Mouse (Mus musculus) embryonic facial prominence, embryonic 11.5 days (tissue): Measurements from ENCODE around the gene Fam186b. TPM values are rescaled to one million over a fixed set of nuclear protein-coding genes. Genes with fewer than 3 reads are reported as not detected.
A peak's percentile ranks its signal among the peaks of the same experiment; 100 is the strongest.

Experiments
- ATAC-seq: fragments of 200-750 bp; cut with Nextera tagmentation; replicated peaks from 2 replicates; pipeline ENCODE4 v1.8.0; 2017; ENCODE audit warnings: low read depth; ENCODE audit not compliant: insufficient number of reproducible peaks, low FRiP score, low TSS enrichment
- DNase-seq: peaks from one replicate; pipeline ENCODE4 v3.0.0-alpha.2; 2015; ENCODE audit warnings: low spot score
- H3K27ac ChIP-seq: fragments of 300-500 bp; sonication (generic); replicated peaks from 2 replicates; pipeline ENCODE4 v1.5.1; 2014; ENCODE audit warnings: mild to moderate bottlenecking, low read depth, low read length, control low read depth
- H3K27me3 ChIP-seq: fragments of 300-500 bp; sonication (generic); 2 replicates; pipeline ENCODE4 v1.6.1; 2014; ENCODE audit warnings: mild to moderate bottlenecking, low read length, moderate library complexity, mixed read lengths; ENCODE audit not compliant: control insufficient read depth, insufficient read depth
- H3K36me3 ChIP-seq: fragments of 300-500 bp; sonication (generic); replicated peaks from 2 replicates; pipeline ENCODE4 v1.6.1; 2014; ENCODE audit warnings: low read depth, mild to moderate bottlenecking, low read length, moderate library complexity, mixed read lengths; ENCODE audit not compliant: control insufficient read depth, insufficient read depth
- H3K4me1 ChIP-seq: fragments of 300-500 bp; sonication (generic); 2 replicates; pipeline ENCODE4 v1.6.1; 2014; ENCODE audit warnings: low read length, mixed read lengths; ENCODE audit not compliant: control insufficient read depth, insufficient read depth
- H3K4me2 ChIP-seq: fragments of 300-500 bp; sonication (generic); 2 replicates; pipeline ENCODE4 v1.6.1; 2014; ENCODE audit warnings: low read depth, mild to moderate bottlenecking, control low read depth, low read length, moderate library complexity
- H3K4me3 ChIP-seq: fragments of 300-500 bp; sonication (generic); 2 replicates; pipeline ENCODE4 v1.5.1; 2014; ENCODE audit warnings: low read depth, low read length, control low read depth
- H3K9ac ChIP-seq: fragments of 300-500 bp; sonication (generic); replicated peaks from 2 replicates; pipeline ENCODE4 v1.6.1; 2014; ENCODE audit warnings: mild to moderate bottlenecking, control low read depth, low read length
- H3K9me3 ChIP-seq: fragments of 300-500 bp; sonication (generic); replicated peaks from 2 replicates; pipeline ENCODE4 v1.6.1; 2016; ENCODE audit warnings: mild to moderate bottlenecking, low read length, inconsistent platforms, mixed read lengths; ENCODE audit not compliant: control insufficient read depth
- WGBS: fragments of 180-500 bp; shearing (Covaris S2); extraction: QIAGEN DNeasy Blood & Tissue Kit; methylation state at CpG from one replicate; pipeline ENCODE4 v1.1.7; 2014; 5-methylcytosine and 5-hydroxymethylcytosine counted together
- polyA plus RNA-seq: library from polyadenylated mRNA; unstranded; fragments of >200 nt; fragmentation: Nextera tagmentation; extraction: Ambion mirVana; gene quantifications from 2 replicates; pipeline ENCODE4 v1.2.1, GENCODE M21; 2014

The Fam186b gene
- polyA plus RNA-seq, 1 experiment from 2014 or later, result 0.08 TPM

- H3K27ac ChIP-seq, result no peak overlapping the region
- WGBS, result 83% methylated on average over 2 of the region's 2 CpGs
- no peak overlapping the region for H3K4me3 ChIP-seq
- H3K27me3 ChIP-seq, result no peaks in the 10 kb centered on the region
- H3K9me3 ChIP-seq, result no peaks in the 10 kb centered on the region
- DNase-seq (no peak), ATAC-seq (no peak)
- H3K9ac ChIP-seq, result no peak overlapping the region
- H3K4me1 ChIP-seq, result peaks cover 13% of the 10 kb centered on the region; the same call in 1 of the 2 replicates
- H3K4me2 ChIP-seq, result no peak overlapping the region
- H3K36me3 ChIP-seq, result no peaks in the 10 kb centered on the region
Observed at GRCm38 (mm10) chr15:99338916-99339315, 43.2 kb upstream of the Fam186b start.

GRCm38 (mm10) chr15:99335801-99336320, 40.2 kb upstream of the Fam186b start:
- Histone ChIP-seq H3K36me3 (no peaks in the 10 kb centered on the region), H3K4me3 (no peak overlapping the region), H3K9ac (no peak overlapping the region), H3K27me3 (no peaks in the 10 kb centered on the region), H3K9me3 (no peaks in the 10 kb centered on the region), H3K4me2 (no peak overlapping the region), H3K4me1 (peaks cover 26% of the 10 kb centered on the region), H3K27ac (no peak overlapping the region)
- ATAC-seq (no peak), DNase-seq (no peak)
- 75% methylated on average over 8 of the region's 8 CpGs for WGBS

GRCm38 (mm10) chr15:99334500-99334899, 38.8 kb upstream of the Fam186b start:
- Histone ChIP-seq H3K4me2 (no peak overlapping the region), H3K9ac (no peak overlapping the region), H3K27ac (peak overlapping the region; percentile 89), H3K9me3 (no peaks in the 10 kb centered on the region), H3K36me3 (no peaks in the 10 kb centered on the region), H3K4me3 (no peak overlapping the region), H3K27me3 (no peaks in the 10 kb centered on the region), H3K4me1 (peaks cover 22% of the 10 kb centered on the region)
- ATAC-seq (no peak), DNase-seq (no peak)
- 74% methylated on average over 6 of the region's 6 CpGs for WGBS

GRCm38 (mm10) chr15:99333676-99334065, 38.0 kb upstream of the Fam186b start:
- no peaks in the 10 kb centered on the region for H3K9me3 ChIP-seq
- H3K4me3 ChIP-seq, result no peak overlapping the region
- H3K4me2 ChIP-seq, result no peak overlapping the region
- H3K27ac ChIP-seq, result peak overlapping the region; percentile 89
- peak overlapping the region; percentile 30 for H3K9ac ChIP-seq
- ATAC-seq (no peak), DNase-seq (no peak)
- WGBS, result 69% methylated on average over 3 of the region's 3 CpGs
- H3K4me1 ChIP-seq, result peaks cover 22% of the 10 kb centered on the region
- no peaks in the 10 kb centered on the region for H3K36me3 ChIP-seq
- no peaks in the 10 kb centered on the region for H3K27me3 ChIP-seq

- H3K4me2 ChIP-seq, result no peak overlapping the region; the same call in 1 of the 2 replicates
- H3K9ac ChIP-seq, result peak overlapping the region; percentile 49
- DNase-seq, result peak; percentile 90
- H3K4me3 ChIP-seq, result no peak overlapping the region
- 24% methylated on average over 9 of the region's 9 CpGs for WGBS
- H3K27me3 ChIP-seq, result no peaks in the 10 kb centered on the region
- no peaks in the 10 kb centered on the region for H3K36me3 ChIP-seq
- H3K9me3 ChIP-seq, result no peaks in the 10 kb centered on the region
- peaks cover 22% of the 10 kb centered on the region for H3K4me1 ChIP-seq
- peak; percentile 81 for ATAC-seq
- peak overlapping the region; percentile 89 for H3K27ac ChIP-seq
Observed at GRCm38 (mm10) chr15:99332921-99333675, 37.4 kb upstream of the Fam186b start.

GRCm38 (mm10) chr15:99332111-99332510, 36.4 kb upstream of the Fam186b start:
- no peaks in the 10 kb centered on the region; the same call in 1 of the 2 replicates for H3K36me3 ChIP-seq
- H3K9ac ChIP-seq, result no peak overlapping the region; the same call in 1 of the 2 replicates
- ATAC-seq (no peak), DNase-seq (no peak)
- H3K4me1 ChIP-seq, result peaks cover 22% of the 10 kb centered on the region
- H3K27ac ChIP-seq, result peak overlapping the region; percentile 89
- H3K4me3 ChIP-seq, result no peak overlapping the region
- H3K4me2 ChIP-seq, result no peak overlapping the region
- H3K9me3 ChIP-seq, result no peaks in the 10 kb centered on the region
- H3K27me3 ChIP-seq, result no peaks in the 10 kb centered on the region

- peaks cover 22% of the 10 kb centered on the region for H3K4me1 ChIP-seq
- H3K27ac ChIP-seq, result no peak overlapping the region
- no peak overlapping the region for H3K4me2 ChIP-seq
- DNase-seq (no peak), ATAC-seq (no peak)
- no peak overlapping the region for H3K4me3 ChIP-seq
- no peaks in the 10 kb centered on the region; the same call in 1 of the 2 replicates for H3K36me3 ChIP-seq
- H3K27me3 ChIP-seq, result no peaks in the 10 kb centered on the region
- no peak overlapping the region for H3K9ac ChIP-seq
- no peaks in the 10 kb centered on the region for H3K9me3 ChIP-seq
- WGBS, result 53% methylated on average over 5 of the region's 5 CpGs
Observed at GRCm38 (mm10) chr15:99331341-99331740, 35.7 kb upstream of the Fam186b start.

GRCm38 (mm10) chr15:99330324-99330723, 34.6 kb upstream of the Fam186b start:
- no peak for ATAC-seq

More at GRCm38 (mm10) chr15:99330324-99330723, 34.6 kb upstream of the Fam186b start:
- no peaks in the 10 kb centered on the region for H3K9me3 ChIP-seq
- H3K27ac ChIP-seq, result no peak overlapping the region
- H3K9ac ChIP-seq, result no peak overlapping the region
- 55% methylated on average over 2 of the region's 2 CpGs for WGBS
- peaks cover under 1% of the 10 kb centered on the region for H3K36me3 ChIP-seq
- DNase-seq, result no peak
- peaks cover 22% of the 10 kb centered on the region for H3K4me1 ChIP-seq
- H3K27me3 ChIP-seq, result no peaks in the 10 kb centered on the region
- H3K4me3 ChIP-seq, result no peak overlapping the region
- H3K4me2 ChIP-seq, result no peak overlapping the region
